Mouse (Mus musculus): ENCODE results near the gene Tmem176a. TPM values are rescaled to one million over a fixed set of nuclear protein-coding genes. Genes with fewer than 3 reads are reported as not detected.
"Not testable (repeated sequence)": the region's sequence is repeated elsewhere in the genome, so short reads cannot be mapped to it uniquely, and the experiment has no call there.

Tmem176a gene
- polyA plus RNA-seq (2016; fragmentation: Nextera tagmentation; extraction: Ambion mirVana), result 37.4 and 38.9 TPM in 2 replicates

DNA sequence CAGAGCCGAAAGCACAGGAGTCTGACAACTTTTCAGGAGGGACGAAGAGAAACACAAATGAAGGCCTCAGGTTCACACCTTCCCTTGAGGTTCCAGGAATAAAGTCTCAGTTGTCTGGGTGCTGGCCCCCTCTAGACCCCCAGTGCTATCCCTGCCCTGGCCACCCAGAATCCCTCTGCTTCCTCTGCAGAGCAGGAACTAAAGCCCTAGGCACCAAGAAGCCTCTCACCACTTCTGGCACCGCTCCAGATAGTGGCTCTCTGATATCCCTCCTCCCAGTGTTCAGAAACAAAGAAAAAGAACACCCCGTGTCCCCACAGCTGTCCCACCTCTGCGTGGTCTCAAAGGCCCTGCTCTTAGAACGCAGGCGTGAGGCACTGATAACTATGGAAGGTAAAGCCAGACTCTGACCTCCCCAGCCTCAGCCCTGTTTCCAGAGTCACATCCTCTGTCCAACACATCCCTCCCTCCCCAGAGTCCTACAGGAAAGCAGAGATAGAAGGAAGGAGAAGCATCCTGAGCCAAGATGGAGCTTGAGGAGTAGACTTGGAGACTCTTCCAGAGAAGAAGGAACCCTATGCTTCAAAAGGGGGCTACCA, at the start of gene Tmem176a:
Tmem176a (plus strand) TSS at position 549 of the 599 bp plus-strand sequence.
- H3K9me3 ChIP-seq, result no peaks in the 10 kb centered on the region
- H3K27ac ChIP-seq, result peak within 1 kb of the TSS; percentile 88
- H3K4me3 ChIP-seq (replicated peaks), result peak within 1 kb of the TSS; percentile 44
- H3K27me3 ChIP-seq, result no peaks in the 10 kb centered on the region
- peaks cover 59% of the 10 kb centered on the region for H3K36me3 ChIP-seq
- peak within 1 kb of the TSS; percentile 65 for H3K9ac ChIP-seq (replicated peaks)
- peaks cover 38% of the 10 kb centered on the region for H3K4me1 ChIP-seq (replicated peaks)
- peak within 1 kb of the TSS; percentile 81 for H3K4me2 ChIP-seq
- 24% methylated on average over 7 of the region's 7 CpGs for WGBS
- ATAC-seq (ENCODE audit: insufficient number of reproducible peaks, insufficient read depth, low FRiP score, low TSS enrichment, low read depth), result no peak

DNA sequence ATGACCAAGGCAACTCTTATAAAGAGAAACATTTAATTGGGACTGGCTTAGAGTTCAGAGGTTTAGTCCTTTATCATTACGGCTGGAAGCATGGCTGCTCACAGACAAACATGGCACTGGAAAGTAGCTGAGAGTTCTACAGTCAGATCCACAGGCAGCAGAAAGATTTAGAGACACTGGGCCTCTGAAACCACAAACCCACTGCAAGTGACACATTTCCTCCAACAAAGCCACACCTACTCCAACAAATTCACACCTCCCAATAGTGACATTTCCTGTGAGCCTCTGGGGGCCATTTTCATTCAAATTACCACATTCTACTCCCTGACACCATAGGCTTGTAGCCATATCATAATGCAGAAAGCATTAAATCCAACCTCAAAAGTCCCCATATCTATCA, 38.8 kb upstream of the Tmem176a start:
- Histone ChIP-seq H3K4me2 (no peak overlapping the region), H3K9me3 (no peaks in the 10 kb centered on the region), H3K27me3 (no peaks in the 10 kb centered on the region), H3K4me1 (replicated peaks) (no peaks in the 10 kb centered on the region), H3K4me3 (replicated peaks) (no peak overlapping the region), H3K9ac (replicated peaks) (no peak overlapping the region), H3K36me3 (no peaks in the 10 kb centered on the region), H3K27ac (no peak overlapping the region)
- ATAC-seq (ENCODE audit: insufficient number of reproducible peaks, insufficient read depth, low FRiP score, low TSS enrichment, low read depth), result no peak
- whole genome bisulfite sequencing, result 89% methylated on average over 1 of the region's 1 CpGs

DNA sequence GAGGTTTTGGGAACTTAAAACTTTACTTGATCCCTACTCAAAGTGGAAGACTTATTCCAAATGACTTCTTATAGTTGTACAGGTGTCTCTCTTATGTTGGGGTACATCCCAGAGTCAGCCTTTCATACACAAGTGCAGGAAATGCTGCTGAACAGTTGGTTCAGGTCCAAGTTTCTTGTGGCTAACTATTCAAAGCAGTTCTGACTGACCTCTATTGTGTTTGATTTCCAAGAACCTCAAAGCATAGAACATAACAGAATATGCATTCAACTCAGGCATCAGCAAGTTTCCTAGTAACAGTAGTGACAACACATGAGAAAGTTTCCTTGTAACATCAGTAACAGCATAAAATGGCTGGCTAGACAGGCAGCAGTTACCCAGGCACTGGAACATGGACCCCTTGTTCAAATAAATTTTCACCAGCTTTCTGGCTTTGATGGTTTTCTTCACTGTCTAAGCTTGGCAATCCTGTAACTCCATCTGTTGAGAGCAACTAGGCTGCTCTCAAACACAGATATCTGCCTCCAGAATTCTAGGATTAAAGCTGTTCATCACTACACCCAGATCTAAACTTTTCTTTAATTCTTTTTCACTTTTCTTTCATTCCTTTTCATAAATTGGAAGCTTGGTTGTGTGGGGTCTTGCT, 37.2 kb upstream of the Tmem176a start:
- Histone ChIP-seq H3K36me3 (no peaks in the 10 kb centered on the region), H3K27me3 (no peaks in the 10 kb centered on the region), H3K4me3 (replicated peaks) (no peak overlapping the region), H3K27ac (no peak overlapping the region), H3K9ac (replicated peaks) (no peak overlapping the region), H3K4me2 (no peak overlapping the region), H3K4me1 (replicated peaks) (no peaks in the 10 kb centered on the region), H3K9me3 (no peaks in the 10 kb centered on the region)
- ATAC-seq (ENCODE audit: insufficient number of reproducible peaks, insufficient read depth, low FRiP score, low TSS enrichment, low read depth), result no peak

DNA sequence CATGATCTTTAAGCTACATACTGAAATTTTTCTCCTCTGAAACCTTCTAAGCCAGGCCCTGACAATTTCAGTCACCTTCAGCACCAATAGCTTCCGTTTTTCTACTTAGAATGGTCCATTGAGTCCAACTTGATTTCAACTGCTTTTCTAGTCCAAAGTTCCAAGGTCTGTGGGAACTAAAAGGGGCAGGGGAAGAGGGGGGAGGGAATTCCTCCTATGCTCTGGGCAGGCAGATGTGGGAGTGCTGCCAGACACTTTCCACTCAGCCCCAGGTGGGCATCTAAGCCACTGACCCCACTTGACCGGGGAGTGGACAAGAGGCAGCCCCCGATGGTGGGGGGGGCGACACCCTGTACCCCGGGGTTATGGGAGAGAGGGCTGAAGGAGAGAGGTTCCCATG, 36.4 kb upstream of the Tmem176a start:
- Histone ChIP-seq H3K9me3 (no peaks in the 10 kb centered on the region), H3K36me3 (no peaks in the 10 kb centered on the region), H3K27ac (no peak overlapping the region), H3K9ac (replicated peaks) (no peak overlapping the region), H3K4me1 (replicated peaks) (no peaks in the 10 kb centered on the region), H3K4me3 (replicated peaks) (no peak overlapping the region), H3K27me3 (no peaks in the 10 kb centered on the region), H3K4me2 (no peak overlapping the region)
- ATAC-seq (ENCODE audit: insufficient number of reproducible peaks, insufficient read depth, low FRiP score, low TSS enrichment, low read depth), result no peak
- WGBS, result 85% methylated on average over 5 of the region's 5 CpGs

DNA sequence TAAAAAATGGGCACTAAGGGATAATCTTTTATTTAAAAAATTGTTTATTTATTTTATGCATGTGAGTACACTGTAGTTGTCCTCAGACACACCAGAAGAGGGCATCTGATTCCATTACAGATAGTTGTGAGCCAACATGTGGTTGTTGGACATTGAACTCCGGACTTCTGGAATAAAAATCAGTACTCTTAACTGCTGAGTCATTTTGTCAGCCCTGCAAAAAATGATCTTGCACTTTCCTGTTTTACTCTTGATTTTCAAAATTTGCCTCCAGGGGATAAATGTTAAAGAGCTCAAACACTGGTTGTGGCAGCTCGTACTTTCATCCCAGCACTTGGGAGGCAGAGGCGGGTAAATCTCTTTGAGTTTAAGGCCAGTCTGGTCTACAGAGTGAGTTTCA, 34.0 kb upstream of the Tmem176a start:
- WGBS, result 90% methylated on average over 3 of the region's 3 CpGs
- Histone ChIP-seq H3K4me1 (replicated peaks) (no peaks in the 10 kb centered on the region), H3K36me3 (no peaks in the 10 kb centered on the region), H3K27ac (no peak overlapping the region), H3K9ac (replicated peaks) (no peak overlapping the region), H3K27me3 (no peaks in the 10 kb centered on the region), H3K4me3 (replicated peaks) (no peak overlapping the region), H3K9me3 (no peaks in the 10 kb centered on the region), H3K4me2 (no peak overlapping the region)
- ATAC-seq (ENCODE audit: insufficient number of reproducible peaks, insufficient read depth, low FRiP score, low TSS enrichment, low read depth), result no peak

DNA sequence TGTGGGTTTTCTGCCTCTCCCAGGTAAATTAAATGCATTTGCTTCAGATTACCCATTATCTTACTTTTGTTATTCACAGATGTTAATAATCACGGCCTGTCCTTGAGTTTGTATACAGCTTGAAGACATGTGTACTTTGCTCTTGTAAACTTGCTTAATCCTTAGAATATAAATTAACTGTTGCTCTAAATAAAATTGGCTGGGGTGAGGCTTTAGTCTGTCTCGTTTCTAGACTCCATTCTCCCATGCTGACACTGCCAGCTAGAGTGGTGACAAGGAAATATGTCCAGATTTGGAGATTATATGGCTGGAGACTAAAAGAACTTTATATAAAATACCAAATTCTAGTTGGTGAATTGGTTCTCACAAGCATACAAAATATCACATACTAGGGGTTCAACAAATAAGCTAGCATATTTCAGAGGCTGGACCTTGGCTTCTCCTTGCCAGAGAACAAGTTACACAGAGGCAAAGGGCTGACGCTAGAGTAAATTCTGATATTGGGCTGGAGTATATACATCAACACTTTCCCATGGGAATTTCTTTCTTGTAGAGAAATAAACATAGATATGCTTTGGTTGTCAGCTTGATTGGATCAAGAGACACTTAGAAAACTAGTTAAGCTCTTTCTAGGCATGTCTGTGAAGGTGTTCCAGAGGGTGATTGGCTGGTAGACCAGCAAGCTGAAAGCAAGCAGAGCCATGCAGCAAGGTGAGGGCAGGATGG, 31.1 kb upstream of the Tmem176a start:
- no peak overlapping the region for H3K4me2 ChIP-seq
- 69% methylated on average over 3 of the region's 3 CpGs for WGBS
- no peak overlapping the region for H3K27ac ChIP-seq
- no peak overlapping the region for H3K9ac ChIP-seq (replicated peaks)
- ATAC-seq (ENCODE audit: insufficient number of reproducible peaks, insufficient read depth, low FRiP score, low TSS enrichment, low read depth), result no peak
- no peaks in the 10 kb centered on the region for H3K36me3 ChIP-seq
- H3K9me3 ChIP-seq, result no peaks in the 10 kb centered on the region
- no peak overlapping the region for H3K4me3 ChIP-seq (replicated peaks)
- no peaks in the 10 kb centered on the region for H3K27me3 ChIP-seq
- H3K4me1 ChIP-seq (replicated peaks), result no peaks in the 10 kb centered on the region

DNA sequence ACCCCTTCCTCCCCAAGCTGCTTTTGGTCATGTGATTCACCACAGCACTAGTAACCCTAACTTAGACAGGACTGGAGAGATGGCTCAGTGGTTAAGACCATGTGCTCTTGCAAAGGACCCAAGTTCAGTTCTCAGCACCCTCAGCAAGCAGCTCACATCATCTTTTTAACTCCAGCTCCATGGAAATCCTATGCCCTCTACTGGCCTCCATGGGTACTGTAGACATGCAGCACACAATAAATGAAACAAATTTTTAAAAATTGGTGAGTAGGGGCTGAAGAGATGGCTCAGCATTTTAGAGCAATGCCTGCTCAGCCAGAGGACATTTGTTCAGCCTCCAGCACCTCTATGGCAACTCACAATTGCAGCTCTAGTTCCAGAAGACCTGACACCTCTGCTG, 25.7 kb upstream of the Tmem176a start:
- Histone ChIP-seq H3K4me2 (no peak overlapping the region), H3K4me1 (replicated peaks) (no peaks in the 10 kb centered on the region)
- ATAC-seq (ENCODE audit: insufficient number of reproducible peaks, insufficient read depth, low FRiP score, low TSS enrichment, low read depth), result no peak

DNA sequence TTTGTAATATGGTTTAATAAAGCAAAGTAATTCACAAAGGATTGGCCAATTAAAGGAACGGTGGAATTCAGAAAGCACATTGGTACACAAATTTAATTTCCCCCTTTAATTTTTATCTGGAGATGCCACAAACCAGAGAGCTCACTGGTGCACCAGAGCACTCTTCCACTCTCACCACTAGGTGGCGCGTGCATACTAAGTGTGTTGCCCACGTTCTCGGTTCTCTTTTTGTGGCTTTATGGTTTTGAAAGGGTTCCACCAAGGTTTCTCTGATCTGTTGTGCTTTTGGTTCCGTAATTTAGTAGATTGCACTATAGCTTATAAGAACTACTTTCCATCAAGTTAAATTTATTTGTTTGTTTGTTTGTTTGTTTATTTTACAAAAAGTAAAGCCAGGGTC, 22.9 kb upstream of the Tmem176a start:
- no peaks in the 10 kb centered on the region for H3K9me3 ChIP-seq
- no peaks in the 10 kb centered on the region for H3K36me3 ChIP-seq
- no peak overlapping the region for H3K4me2 ChIP-seq
- no peaks in the 10 kb centered on the region for H3K27me3 ChIP-seq
- ATAC-seq (ENCODE audit: insufficient number of reproducible peaks, insufficient read depth, low FRiP score, low TSS enrichment, low read depth), result no peak
- H3K4me3 ChIP-seq (replicated peaks), result no peak overlapping the region
- H3K27ac ChIP-seq, result no peak overlapping the region
- WGBS, result 8% methylated on average over 6 of the region's 6 CpGs
- H3K4me1 ChIP-seq (replicated peaks), result no peaks in the 10 kb centered on the region
- no peak overlapping the region for H3K9ac ChIP-seq (replicated peaks)

More for the DNA sequence above, 25.7 kb upstream of the Tmem176a start:
- Histone ChIP-seq H3K27ac (no peak overlapping the region), H3K36me3 (no peaks in the 10 kb centered on the region), H3K9ac (replicated peaks) (no peak overlapping the region), H3K9me3 (no peaks in the 10 kb centered on the region), H3K4me3 (replicated peaks) (no peak overlapping the region), H3K27me3 (no peaks in the 10 kb centered on the region)

DNA sequence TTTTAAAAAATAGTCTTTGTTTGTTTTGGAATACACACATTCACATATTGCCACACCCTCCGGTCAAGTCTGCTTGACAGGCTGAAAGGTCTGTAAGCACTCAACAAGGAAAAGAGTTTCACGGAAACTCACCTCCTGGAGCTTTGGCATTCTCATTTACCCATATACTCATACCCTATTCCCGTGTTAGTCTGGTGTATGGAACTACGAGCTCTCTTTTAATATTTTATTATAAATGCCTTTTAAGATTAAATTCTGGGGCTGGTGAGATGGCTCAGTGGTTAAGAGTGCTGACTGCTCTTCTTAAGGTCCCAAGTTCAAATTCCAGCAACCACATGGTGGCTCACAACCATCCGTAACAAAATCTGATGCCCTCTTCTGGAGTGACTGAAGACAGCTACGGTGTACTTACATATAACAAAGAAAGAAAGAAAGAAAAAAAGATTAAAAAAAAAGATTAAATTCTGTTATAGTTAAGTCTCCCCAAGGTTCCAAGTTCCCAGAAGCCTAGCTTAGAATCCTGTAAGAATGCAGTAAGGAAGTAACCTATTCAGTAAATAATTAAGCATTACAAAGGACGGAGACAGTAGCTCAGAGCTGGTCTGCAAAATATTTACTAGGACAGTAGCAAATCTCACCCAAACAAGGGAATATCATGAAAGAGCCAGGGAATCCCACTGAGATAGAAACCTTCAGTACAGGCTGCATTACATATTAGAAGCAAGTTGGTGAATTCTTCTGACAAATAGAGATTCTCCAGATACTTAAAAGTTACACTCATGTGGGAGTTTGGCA, 18.5 kb upstream of the Tmem176a start:
- not testable (repeated sequence) for H3K36me3 ChIP-seq; H3K9me3 ChIP-seq; H3K4me2 ChIP-seq; H3K27me3 ChIP-seq; H3K4me1 ChIP-seq (replicated peaks); H3K4me3 ChIP-seq (replicated peaks); H3K9ac ChIP-seq (replicated peaks); ATAC-seq (ENCODE audit: insufficient number of reproducible peaks, insufficient read depth, low FRiP score, low TSS enrichment, low read depth); H3K27ac ChIP-seq
- 87% methylated on average over 7 of the region's 7 CpGs for WGBS

DNA sequence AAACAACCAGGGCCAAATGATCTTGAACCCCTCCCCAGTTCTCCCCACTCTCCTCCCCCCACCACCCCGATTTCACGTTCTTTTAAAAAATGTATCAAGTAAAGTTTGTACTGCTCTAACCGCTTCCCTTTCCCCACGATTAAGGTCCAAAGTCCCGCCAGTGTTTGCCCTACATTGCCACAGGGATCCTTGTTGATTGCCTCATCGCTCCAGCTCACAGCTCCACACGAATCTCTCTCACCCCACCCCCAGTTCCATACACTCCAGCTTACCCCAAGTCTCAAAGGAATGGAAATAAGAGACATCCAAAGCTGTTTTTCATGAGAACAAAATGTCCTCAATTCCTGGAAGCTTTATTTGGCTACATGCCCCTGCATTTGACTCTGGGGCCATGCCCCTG, 15.7 kb upstream of the Tmem176a start:
- H3K9ac ChIP-seq (replicated peaks), result no peak overlapping the region
- no peaks in the 10 kb centered on the region for H3K27me3 ChIP-seq
- no peak overlapping the region for H3K4me3 ChIP-seq (replicated peaks)
- H3K4me2 ChIP-seq, result no peak overlapping the region
- H3K4me1 ChIP-seq (replicated peaks), result peaks cover 3% of the 10 kb centered on the region; the same call in 1 of the 2 replicates
- 71% methylated on average over 7 of the region's 7 CpGs for WGBS
- H3K27ac ChIP-seq, result no peak overlapping the region
- ATAC-seq (ENCODE audit: insufficient number of reproducible peaks, insufficient read depth, low FRiP score, low TSS enrichment, low read depth), result no peak
- no peaks in the 10 kb centered on the region for H3K36me3 ChIP-seq
- H3K9me3 ChIP-seq, result no peaks in the 10 kb centered on the region

DNA sequence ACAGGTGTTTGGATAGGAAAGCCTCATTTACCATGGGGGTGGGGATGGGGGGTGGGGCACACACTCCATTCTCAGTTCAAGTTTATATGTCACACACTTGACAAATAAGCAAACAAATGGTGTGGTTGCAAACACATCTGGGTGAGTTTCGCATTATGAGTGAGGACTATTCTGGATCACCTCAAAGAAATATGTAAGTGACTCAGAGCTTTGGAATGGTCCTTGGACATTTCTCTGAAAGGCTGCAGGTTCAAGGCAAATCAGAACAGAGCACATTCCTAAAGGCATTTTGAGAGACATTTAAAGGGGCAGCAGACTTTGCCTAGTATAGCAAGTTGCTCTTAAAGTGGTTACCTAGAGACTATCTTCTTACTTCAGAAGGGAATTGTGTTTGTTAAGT, 11.7 kb upstream of the Tmem176a start:
- H3K4me2 ChIP-seq, result no peak overlapping the region
- H3K36me3 ChIP-seq, result peaks cover 19% of the 10 kb centered on the region
- no peak overlapping the region for H3K4me3 ChIP-seq (replicated peaks)
- no peak overlapping the region for H3K27ac ChIP-seq
- no peaks in the 10 kb centered on the region for H3K9me3 ChIP-seq
- peaks cover 3% of the 10 kb centered on the region; the same call in 1 of the 2 replicates for H3K4me1 ChIP-seq (replicated peaks)
- WGBS, result 86% methylated on average over 1 of the region's 1 CpGs
- no peak for ATAC-seq (ENCODE audit: insufficient number of reproducible peaks, insufficient read depth, low FRiP score, low TSS enrichment, low read depth)
- no peak overlapping the region for H3K9ac ChIP-seq (replicated peaks)
- H3K27me3 ChIP-seq, result no peaks in the 10 kb centered on the region
